Mouse (Mus musculus) heart, postnatal 4 days (tissue): ENCODE measurements at regions not wholly inside any gene's neighbourhood (a gene's known extent, or its start where the extent isn't known, plus 50 kb on each side); places are given as distances from the start of the nearest gene placed in this dataset.
"Not testable (repeated sequence)": the region's sequence is repeated elsewhere in the genome, so short reads cannot be mapped to it uniquely, and the experiment has no call there.

Experiments used
- DNase-seq: peaks from one replicate; pipeline ENCODE4 v3.0.0; 2021

DNA sequence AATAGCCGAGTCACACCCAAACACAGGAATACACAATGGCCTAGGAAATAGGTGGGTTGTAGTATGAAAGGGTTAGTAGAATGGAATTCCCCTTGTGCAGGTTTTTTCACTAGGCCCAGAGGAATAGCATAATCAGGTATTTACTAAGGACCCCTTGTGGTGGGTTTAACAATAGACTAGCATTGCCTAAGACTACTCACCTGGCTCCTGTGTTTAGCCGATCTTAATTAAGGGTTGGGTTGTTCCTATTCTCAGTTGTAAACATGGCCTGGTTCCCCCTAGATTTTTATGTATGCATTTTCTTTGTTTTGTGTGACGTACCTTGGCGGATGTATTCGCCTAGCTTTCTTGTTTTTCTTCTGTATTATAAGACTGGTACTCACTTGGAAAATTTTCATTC, 90.8 kb upstream of the Srd5a2 start:
- DNase-seq, result not testable (repeated sequence)

GRCm38 (mm10) chr17:74134976-74135375, 87.3 kb upstream of the Srd5a2 start:
- DNase-seq, result peak; percentile 10

DNA sequence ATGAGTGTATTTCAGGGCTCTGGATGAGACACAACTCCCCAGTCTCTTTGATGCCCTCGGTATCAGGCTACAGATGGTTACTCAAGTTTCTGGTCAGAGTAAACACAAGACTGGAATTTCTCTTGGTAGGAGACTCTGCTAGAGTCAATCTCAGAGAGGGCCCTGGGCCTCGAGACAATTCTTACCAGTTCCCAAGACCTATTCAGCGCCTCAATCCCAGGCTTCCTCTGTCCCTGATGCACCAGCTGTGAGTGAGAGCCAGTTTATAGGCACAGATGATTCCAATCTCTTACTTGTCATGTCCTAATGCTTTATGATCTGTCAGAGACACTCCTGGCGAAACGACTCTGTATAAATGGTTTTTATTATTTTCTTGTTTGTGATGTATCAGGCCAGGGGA, 83.8 kb upstream of the Srd5a2 start:
- DNase-seq, result no peak

GRCm38 (mm10) chr17:74122944-74123343, 75.2 kb upstream of the Srd5a2 start:
- no peak for DNase-seq

- no peak for DNase-seq
These were observed 73.3 kb upstream of the Srd5a2 start for GRCm38 (mm10) chr17:74120969-74121368.
